Mouse (Mus musculus): ENCODE measurements at regions not wholly inside any gene's neighbourhood (a gene's known extent, or its start where the extent isn't known, plus 50 kb on each side); places are given as distances from the start of the nearest gene placed in this dataset.

DNA sequence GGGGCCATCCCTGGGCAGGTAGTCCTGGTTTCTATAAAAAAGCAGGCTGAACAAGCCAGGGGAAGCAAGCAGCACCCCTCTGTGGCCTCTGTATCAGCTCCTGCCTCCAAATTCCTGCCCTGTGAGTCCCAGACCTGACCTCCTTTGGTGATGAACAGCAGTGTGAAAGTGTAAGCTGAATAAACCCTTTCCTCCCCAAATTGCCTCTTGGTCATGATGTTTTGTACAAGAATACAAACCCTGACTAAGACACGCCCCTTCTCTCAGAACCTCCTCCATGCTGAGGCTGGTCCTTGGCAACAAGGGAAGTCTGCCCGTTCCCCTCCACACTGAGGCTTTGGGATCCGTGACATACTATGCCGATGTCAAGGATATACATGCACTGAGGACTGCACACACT is 310.2 kb upstream of the Klf6 start:
- in situ Hi-C loops (cut with MboI; ENCODE audit: low sequenced_read_pairs in 2 of 2, unreplicated experiment in 2 of 2), result no loop called here
- TF ChIP-seq ZNF384 (IDR thresholded peaks at IDR 0.05; ENCODE audit: low read depth, low read length) (no peak), MAFK (IDR thresholded peaks at IDR 0.05; ENCODE audit: insufficient read depth, low read depth, low read length) (no peak), ZC3H11A (IDR thresholded peaks at IDR 0.05; ENCODE audit: borderline replicate concordance, low read depth, low read length) (no peak), CHD2 (IDR thresholded peaks at IDR 0.05; ENCODE audit: low read depth, low read length) (no peak), HCFC1 (IDR thresholded peaks at IDR 0.05; ENCODE audit: borderline replicate concordance, insufficient read depth, low read length) (no peak)
- H3K27ac ChIP-seq (ENCODE audit: insufficient read depth, low read depth, low read length, poor library complexity, severe bottlenecking), result peak overlapping the region; percentile 87
- H3K9me3 ChIP-seq (ENCODE audit: control insufficient read depth, insufficient read depth, low read depth, low read length), result no peaks in the 10 kb centered on the region
- no peak overlapping the region for H3K9ac ChIP-seq (ENCODE audit: insufficient read depth, low read depth, low read length, poor library complexity, severe bottlenecking)
- peaks cover 8 to 10% of the 10 kb centered on the region in 2 experiments; a peak in 3 of 4 replicates for H3K4me1 ChIP-seq (ENCODE audit: control insufficient read depth in 2 of 2, insufficient read depth in 2 of 2, low read length in 2 of 2, poor library complexity in 1 of 2)
- DNase-seq (ENCODE audit: low read depth, low spot score), result peak; percentile 34
- H3K36me3 ChIP-seq (ENCODE audit: control insufficient read depth, insufficient read depth, low read length, poor library complexity, severe bottlenecking), result no peaks in the 10 kb centered on the region
- no peak overlapping the region for H3K4me3 ChIP-seq (ENCODE audit: insufficient read depth in 1 of 2, low read depth in 1 of 2, low read length in 2 of 2, poor library complexity in 1 of 2, severe bottlenecking in 1 of 2)

GRCm38 (mm10) chr13:5553461-5553860 is 307.8 kb upstream of the Klf6 start:
- H3K27ac ChIP-seq (ENCODE audit: insufficient read depth, low read depth, low read length, poor library complexity, severe bottlenecking), result no peak overlapping the region
- no peak for TF ChIP-seq ZC3H11A (IDR thresholded peaks at IDR 0.05; ENCODE audit: borderline replicate concordance, low read depth, low read length)
- no peak for TF ChIP-seq CHD2 (IDR thresholded peaks at IDR 0.05; ENCODE audit: low read depth, low read length)
- no peak for TF ChIP-seq ZNF384 (IDR thresholded peaks at IDR 0.05; ENCODE audit: low read depth, low read length)
- TF ChIP-seq HCFC1 (IDR thresholded peaks at IDR 0.05; ENCODE audit: borderline replicate concordance, insufficient read depth, low read length), result no peak
- TF ChIP-seq MAFK (IDR thresholded peaks at IDR 0.05; ENCODE audit: insufficient read depth, low read depth, low read length), result no peak
- H3K4me3 ChIP-seq (ENCODE audit: insufficient read depth in 1 of 2, low read depth in 1 of 2, low read length in 2 of 2, poor library complexity in 1 of 2, severe bottlenecking in 1 of 2), result no peak overlapping the region
- peaks cover 8 to 10% of the 10 kb centered on the region in 2 experiments; a peak in 3 of 4 replicates for H3K4me1 ChIP-seq (ENCODE audit: control insufficient read depth in 2 of 2, insufficient read depth in 2 of 2, low read length in 2 of 2, poor library complexity in 1 of 2)
- no peaks in the 10 kb centered on the region for H3K9me3 ChIP-seq (ENCODE audit: control insufficient read depth, insufficient read depth, low read depth, low read length)
- no peaks in the 10 kb centered on the region for H3K36me3 ChIP-seq (ENCODE audit: control insufficient read depth, insufficient read depth, low read length, poor library complexity, severe bottlenecking)
- DNase-seq (ENCODE audit: low read depth, low spot score), result no peak
- no peak overlapping the region for H3K9ac ChIP-seq (ENCODE audit: insufficient read depth, low read depth, low read length, poor library complexity, severe bottlenecking)
- in situ Hi-C loops (cut with MboI; ENCODE audit: low sequenced_read_pairs in 2 of 2, unreplicated experiment in 2 of 2), result no loop called here

GRCm38 (mm10) chr13:5558095-5558494 is 303.2 kb upstream of the Klf6 start:
- Histone ChIP-seq H3K9ac (ENCODE audit: insufficient read depth, low read depth, low read length, poor library complexity, severe bottlenecking) (no peak overlapping the region), H3K27ac (ENCODE audit: insufficient read depth, low read depth, low read length, poor library complexity, severe bottlenecking) (no peak overlapping the region), H3K4me3 (ENCODE audit: insufficient read depth in 1 of 2, low read depth in 1 of 2, low read length in 2 of 2, poor library complexity in 1 of 2, severe bottlenecking in 1 of 2) (no peak overlapping the region), H3K4me1 (ENCODE audit: control insufficient read depth in 2 of 2, insufficient read depth in 2 of 2, low read length in 2 of 2, poor library complexity in 1 of 2) (no peaks in the 10 kb centered on the region), H3K9me3 (ENCODE audit: control insufficient read depth, insufficient read depth, low read depth, low read length) (no peaks in the 10 kb centered on the region), H3K36me3 (ENCODE audit: control insufficient read depth, insufficient read depth, low read length, poor library complexity, severe bottlenecking) (no peaks in the 10 kb centered on the region)
- DNase-seq (ENCODE audit: low read depth, low spot score), result no peak
- TF ChIP-seq HCFC1 (IDR thresholded peaks at IDR 0.05; ENCODE audit: borderline replicate concordance, insufficient read depth, low read length) (no peak), CHD2 (IDR thresholded peaks at IDR 0.05; ENCODE audit: low read depth, low read length) (no peak), ZNF384 (IDR thresholded peaks at IDR 0.05; ENCODE audit: low read depth, low read length) (no peak), ZC3H11A (IDR thresholded peaks at IDR 0.05; ENCODE audit: borderline replicate concordance, low read depth, low read length) (no peak), MAFK (IDR thresholded peaks at IDR 0.05; ENCODE audit: insufficient read depth, low read depth, low read length) (no peak)
- in situ Hi-C loops (cut with MboI; ENCODE audit: low sequenced_read_pairs in 2 of 2, unreplicated experiment in 2 of 2), result no loop called here

DNA sequence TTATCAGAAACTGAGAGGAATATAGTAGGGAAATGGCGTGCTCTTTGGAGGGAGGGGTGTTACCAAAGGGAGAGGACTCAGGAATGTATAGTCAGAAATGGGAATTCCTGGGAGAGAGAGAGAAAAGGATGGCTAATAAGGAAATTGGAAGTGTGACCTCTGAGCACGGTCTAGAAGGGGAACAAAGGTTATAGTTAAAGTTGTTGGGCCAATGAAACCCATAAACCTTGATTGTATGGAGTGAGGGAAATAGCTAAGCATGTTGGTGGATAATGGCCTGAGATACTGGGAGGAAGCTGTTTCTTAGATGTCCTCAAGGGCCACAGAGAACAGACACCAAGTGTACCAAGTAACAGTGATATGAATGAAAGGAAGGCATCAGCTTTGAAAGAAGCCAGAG is 294.8 kb upstream of the Klf6 start:
- Histone ChIP-seq H3K4me3 (ENCODE audit: insufficient read depth in 1 of 2, low read depth in 1 of 2, low read length in 2 of 2, poor library complexity in 1 of 2, severe bottlenecking in 1 of 2) (no peak overlapping the region), H3K36me3 (ENCODE audit: control insufficient read depth, insufficient read depth, low read length, poor library complexity, severe bottlenecking) (no peaks in the 10 kb centered on the region), H3K9me3 (ENCODE audit: control insufficient read depth, insufficient read depth, low read depth, low read length) (no peaks in the 10 kb centered on the region), H3K4me1 (ENCODE audit: control insufficient read depth in 2 of 2, insufficient read depth in 2 of 2, low read length in 2 of 2, poor library complexity in 1 of 2) (no peaks in the 10 kb centered on the region), H3K27ac (ENCODE audit: insufficient read depth, low read depth, low read length, poor library complexity, severe bottlenecking) (no peak overlapping the region), H3K9ac (ENCODE audit: insufficient read depth, low read depth, low read length, poor library complexity, severe bottlenecking) (no peak overlapping the region)
- in situ Hi-C loops (cut with MboI; ENCODE audit: low sequenced_read_pairs in 2 of 2, unreplicated experiment in 2 of 2), result no loop called here
- no peak for DNase-seq (ENCODE audit: low read depth, low spot score)
- TF ChIP-seq ZNF384 (IDR thresholded peaks at IDR 0.05; ENCODE audit: low read depth, low read length), result no peak
- no peak for TF ChIP-seq HCFC1 (IDR thresholded peaks at IDR 0.05; ENCODE audit: borderline replicate concordance, insufficient read depth, low read length)
- TF ChIP-seq ZC3H11A (IDR thresholded peaks at IDR 0.05; ENCODE audit: borderline replicate concordance, low read depth, low read length), result no peak
- TF ChIP-seq CHD2 (IDR thresholded peaks at IDR 0.05; ENCODE audit: low read depth, low read length), result no peak
- TF ChIP-seq MAFK (IDR thresholded peaks at IDR 0.05; ENCODE audit: insufficient read depth, low read depth, low read length), result no peak

- H3K9me3 ChIP-seq (ENCODE audit: control insufficient read depth, insufficient read depth, low read depth, low read length), result no peaks in the 10 kb centered on the region
- no peak for DNase-seq (ENCODE audit: low read depth, low spot score)
- no peaks in the 10 kb centered on the region for H3K36me3 ChIP-seq (ENCODE audit: control insufficient read depth, insufficient read depth, low read length, poor library complexity, severe bottlenecking)
- no peaks in the 10 kb centered on the region for H3K4me1 ChIP-seq (ENCODE audit: control insufficient read depth in 2 of 2, insufficient read depth in 2 of 2, low read length in 2 of 2, poor library complexity in 1 of 2)
- TF ChIP-seq ZNF384 (IDR thresholded peaks at IDR 0.05; ENCODE audit: low read depth, low read length), result no peak
- TF ChIP-seq HCFC1 (IDR thresholded peaks at IDR 0.05; ENCODE audit: borderline replicate concordance, insufficient read depth, low read length), result no peak
- TF ChIP-seq ZC3H11A (IDR thresholded peaks at IDR 0.05; ENCODE audit: borderline replicate concordance, low read depth, low read length), result no peak
- TF ChIP-seq CHD2 (IDR thresholded peaks at IDR 0.05; ENCODE audit: low read depth, low read length), result no peak
- no peak for TF ChIP-seq MAFK (IDR thresholded peaks at IDR 0.05; ENCODE audit: insufficient read depth, low read depth, low read length)
- H3K4me3 ChIP-seq (ENCODE audit: insufficient read depth in 1 of 2, low read depth in 1 of 2, low read length in 2 of 2, poor library complexity in 1 of 2, severe bottlenecking in 1 of 2), result no peak overlapping the region
- in situ Hi-C loops (cut with MboI; ENCODE audit: low sequenced_read_pairs in 2 of 2, unreplicated experiment in 2 of 2), result no loop called here
- H3K9ac ChIP-seq (ENCODE audit: insufficient read depth, low read depth, low read length, poor library complexity, severe bottlenecking), result no peak overlapping the region
- no peak overlapping the region for H3K27ac ChIP-seq (ENCODE audit: insufficient read depth, low read depth, low read length, poor library complexity, severe bottlenecking)
Measured at GRCm38 (mm10) chr13:5566896-5567295, 294.4 kb upstream of the Klf6 start.

Measured in ES-E14 (cell line).